Mouse (Mus musculus) C2C12 (cell line): ENCODE measurements at regions not wholly inside any gene's neighbourhood (a gene's known extent, or its start where the extent isn't known, plus 50 kb on each side); places are given as distances from the start of the nearest gene placed in this dataset.

ENCODE experiments used
- CEBPB ChIP-seq: IDR thresholded peaks from one replicate; pipeline ENCODE4 v1.6.1; 2011; ENCODE audit warnings: low read depth, mild to moderate bottlenecking, control low read depth, moderate library complexity
- CTCF ChIP-seq: IDR thresholded peaks from one replicate; pipeline ENCODE4 v1.5.1; 2011; ENCODE audit not compliant: control insufficient read depth, insufficient read depth, insufficient read length
- FOSL1 ChIP-seq: IDR thresholded peaks from one replicate; pipeline ENCODE4 v1.8.0; 2011; ENCODE audit warnings: mild to moderate bottlenecking, low read length; ENCODE audit not compliant: poor library complexity, insufficient read depth, severe bottlenecking
- MAX ChIP-seq: IDR thresholded peaks from one replicate; pipeline ENCODE4 v1.6.1; 2011; ENCODE audit warnings: mild to moderate bottlenecking, control low read depth
- MYOD1 ChIP-seq: IDR thresholded peaks from one replicate; pipeline ENCODE4 v1.6.1; 2011; ENCODE audit warnings: low read depth; ENCODE audit not compliant: control insufficient read depth, insufficient read length
- MYOG ChIP-seq: IDR thresholded peaks from one replicate; pipeline ENCODE4 v1.6.1; 2011; ENCODE audit not compliant: control insufficient read depth, insufficient read length; ENCODE audit errors: extremely low read depth
- USF1 ChIP-seq: IDR thresholded peaks from one replicate; pipeline ENCODE4 v1.6.1; 2011; ENCODE audit warnings: low read depth, mild to moderate bottlenecking, control low read depth, moderate library complexity

DNA sequence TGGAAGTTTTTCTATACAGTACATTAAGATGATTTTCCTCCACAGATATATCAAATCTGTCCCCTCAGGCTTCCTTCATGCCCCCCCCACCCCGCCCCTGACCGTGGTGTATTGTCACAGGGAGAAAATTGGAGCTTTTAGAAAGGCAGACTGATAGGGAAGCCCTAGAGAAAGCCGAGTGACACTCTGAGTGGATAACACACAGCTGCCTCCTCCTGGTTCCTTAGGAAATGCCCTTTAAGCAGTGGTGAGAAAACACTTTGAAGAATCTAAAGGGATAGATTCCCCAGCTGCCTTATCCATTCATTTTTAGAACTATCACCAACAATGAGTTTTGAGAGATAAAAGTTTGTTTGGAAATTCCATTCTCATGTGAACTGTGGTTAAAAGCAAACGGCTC, 147.0 kb upstream of the Nt5c1b start:
- no peak for TF ChIP-seq CTCF
- no peak for TF ChIP-seq USF1
- no peak for TF ChIP-seq MAX
- no peak for TF ChIP-seq FOSL1
- TF ChIP-seq CEBPB: no peak
- TF ChIP-seq MYOD1: no peak
- TF ChIP-seq MYOG: no peak
